Mouse (Mus musculus) liver, embryonic 16.5 days (tissue): Measurements from ENCODE around the gene Apol8. TPM values are rescaled to one million over a fixed set of nuclear protein-coding genes. Genes with fewer than 3 reads are reported as not detected.

Source experiments
- ATAC-seq: fragments of 200-750 bp; cut with Nextera tagmentation; 2 replicates; pipeline ENCODE4 v1.8.0; 2017; ENCODE audit warnings: low read depth, mild to moderate bottlenecking, moderate number of reproducible peaks, moderate library complexity
- H3K27ac ChIP-seq: fragments of 300-500 bp; sonication (generic); 2 replicates; pipeline ENCODE4 v1.5.1; 2014; ENCODE audit warnings: mild to moderate bottlenecking, low read length
- H3K27me3 ChIP-seq: fragments of 300-500 bp; sonication (generic); 2 replicates; pipeline ENCODE4 v1.6.1; 2014; ENCODE audit warnings: low read depth, low read length, mixed read lengths; ENCODE audit not compliant: control insufficient read depth, insufficient read depth
- H3K36me3 ChIP-seq: fragments of 300-500 bp; sonication (generic); 2 replicates; pipeline ENCODE4 v1.6.1; 2014; ENCODE audit warnings: mild to moderate bottlenecking; ENCODE audit not compliant: control insufficient read depth, insufficient read depth
- H3K4me1 ChIP-seq: fragments of 300-500 bp; sonication (generic); 2 replicates; pipeline ENCODE4 v1.6.1; 2014; ENCODE audit warnings: low read depth, low read length, mixed read lengths; ENCODE audit not compliant: control insufficient read depth
- H3K4me2 ChIP-seq: fragments of 300-500 bp; sonication (generic); 2 replicates; pipeline ENCODE4 v1.6.1; 2014; ENCODE audit warnings: low read depth, low read length, mixed read lengths
- H3K4me3 ChIP-seq: fragments of 300-500 bp; sonication (generic); 2 replicates; pipeline ENCODE4 v1.5.1; 2014; ENCODE audit warnings: low read depth, mild to moderate bottlenecking, low read length
- H3K9ac ChIP-seq: fragments of 300-500 bp; sonication (generic); 2 replicates; pipeline ENCODE4 v1.6.1; 2014; ENCODE audit warnings: low read depth, low read length
- H3K9me3 ChIP-seq: fragments of 300-500 bp; sonication (generic); replicated peaks from 2 replicates; pipeline ENCODE4 v1.6.1; 2016; ENCODE audit warnings: low read length; ENCODE audit not compliant: control insufficient read depth
- WGBS: fragments of 180-500 bp; shearing (Covaris S2); extraction: QIAGEN DNeasy Blood & Tissue Kit; methylation state at CpG from one replicate; pipeline ENCODE4 v1.1.7; 2014; ENCODE audit not compliant: insufficient replicate concordance; 5-methylcytosine and 5-hydroxymethylcytosine counted together
- polyA plus RNA-seq: library from polyadenylated mRNA; unstranded; fragments of >200 nt; fragmentation: Nextera tagmentation; extraction: Ambion mirVana; gene quantifications from 2 replicates; pipeline ENCODE4 v1.2.1, GENCODE M21; 2015

Apol8 gene
- polyA plus RNA-seq, 1 experiment from 2014 or later: 26.9 TPM

DNA sequence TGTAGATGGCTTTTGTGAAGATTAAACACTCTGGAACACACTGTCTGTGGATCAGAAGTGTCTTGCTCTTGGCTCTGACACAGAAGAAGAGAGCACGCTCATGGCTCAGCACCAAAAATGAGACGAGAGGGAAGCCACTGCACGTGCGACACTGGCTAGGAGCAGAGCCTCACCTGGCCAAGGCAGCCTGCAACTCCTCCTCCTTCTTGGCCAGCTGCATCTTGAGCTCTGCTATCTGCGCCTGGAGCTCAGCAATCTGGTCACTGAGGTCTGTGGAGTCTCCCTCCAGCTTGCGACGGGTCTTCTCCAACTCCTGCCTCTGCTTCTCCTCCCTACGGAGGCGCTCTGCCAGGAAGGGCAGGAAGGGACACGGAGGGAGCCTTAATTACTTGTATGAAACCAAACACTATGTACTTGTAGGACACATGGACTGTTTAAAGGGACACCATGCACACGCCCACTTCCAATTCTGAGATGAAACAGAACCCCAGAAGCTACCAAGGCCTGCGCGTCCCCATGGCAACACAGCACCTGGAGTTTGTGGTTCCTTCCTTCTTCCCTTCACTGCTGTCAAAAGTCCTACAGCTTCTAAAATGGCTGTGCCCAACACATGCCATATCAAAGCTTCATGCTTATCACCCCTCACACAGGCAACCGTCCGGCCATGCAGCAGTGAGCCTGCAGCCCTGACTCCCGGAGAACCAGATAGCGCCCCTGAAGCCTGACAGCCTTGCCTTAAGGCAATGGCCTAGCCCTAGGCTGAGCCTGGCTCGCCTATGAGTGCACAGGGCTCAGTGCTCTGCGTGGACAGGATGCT lies 16.5 kb upstream of the Apol8 start:
- Histone ChIP-seq H3K27ac (peak overlapping the region; percentile 54), H3K4me2 (0 out of 2 replicates have a peak overlapping the region, but pooled peaks have one; percentile 3), H3K9ac (no peak overlapping the region), H3K4me3 (no peak overlapping the region), H3K4me1 (peaks cover 30% of the 10 kb centered on the region), H3K9me3 (no peaks in the 10 kb centered on the region), H3K36me3 (peaks cover 95% of the 10 kb centered on the region), H3K27me3 (no peaks in the 10 kb centered on the region)
- 44% methylated on average over 19 of the region's 19 CpGs for WGBS
- ATAC-seq: peak; percentile 90

DNA sequence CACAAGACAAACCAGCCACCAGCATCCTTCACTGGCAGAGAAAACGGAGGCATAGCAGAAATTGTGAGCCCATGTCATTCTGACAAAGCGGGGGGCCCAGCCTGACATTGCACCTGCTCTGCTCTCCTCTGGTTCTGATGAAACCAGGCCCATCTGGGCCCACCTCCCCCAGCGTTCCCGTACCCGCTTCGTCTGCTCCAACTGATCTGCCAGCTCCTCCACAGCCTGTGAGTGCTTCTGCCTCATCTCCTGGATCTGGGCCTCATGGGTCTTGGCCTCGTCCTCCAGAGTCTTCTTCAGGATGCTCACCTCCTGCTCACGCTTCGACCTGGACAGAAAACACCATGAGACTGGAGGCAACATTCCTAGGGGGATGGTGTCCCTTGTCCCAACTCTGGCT lies 14.1 kb upstream of the Apol8 start:
- no peak overlapping the region for H3K4me2 ChIP-seq
- H3K9me3 ChIP-seq: no peaks in the 10 kb centered on the region
- peaks cover 30% of the 10 kb centered on the region for H3K4me1 ChIP-seq
- no peak overlapping the region for H3K9ac ChIP-seq
- 92% methylated on average over 9 of the region's 9 CpGs for WGBS
- H3K4me3 ChIP-seq: no peak overlapping the region
- no peak overlapping the region for H3K27ac ChIP-seq
- ATAC-seq: no peak
- no peaks in the 10 kb centered on the region for H3K27me3 ChIP-seq
- peaks cover 95% of the 10 kb centered on the region for H3K36me3 ChIP-seq

DNA sequence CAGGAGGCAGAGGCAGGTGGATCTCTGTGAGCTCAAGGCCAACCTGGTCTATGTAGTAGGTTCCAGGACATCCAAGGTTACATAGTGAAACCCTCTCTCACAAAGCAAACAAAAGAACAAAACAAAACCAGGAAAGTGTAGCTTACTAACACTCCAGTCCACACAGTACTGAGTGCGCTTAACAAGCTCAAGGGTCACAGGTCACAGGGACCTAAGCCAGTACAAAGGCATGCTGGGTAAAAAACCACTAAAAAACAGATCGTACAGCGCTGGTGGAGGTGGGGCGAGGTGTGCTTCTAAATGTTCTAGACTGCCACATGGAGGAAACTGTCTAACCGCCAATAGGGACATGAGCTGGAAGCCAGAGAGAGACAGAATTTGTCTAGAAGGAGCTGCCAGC lies 13.5 kb upstream of the Apol8 start:
- H3K9ac ChIP-seq: no peak overlapping the region
- H3K27ac ChIP-seq: no peak overlapping the region
- peaks cover 97% of the 10 kb centered on the region for H3K36me3 ChIP-seq
- H3K4me2 ChIP-seq: no peak overlapping the region
- WGBS: 82% methylated on average over 5 of the region's 5 CpGs
- no peaks in the 10 kb centered on the region for H3K9me3 ChIP-seq
- ATAC-seq: no peak
- H3K4me1 ChIP-seq: peaks cover 28% of the 10 kb centered on the region
- no peak overlapping the region for H3K4me3 ChIP-seq
- no peaks in the 10 kb centered on the region for H3K27me3 ChIP-seq

DNA sequence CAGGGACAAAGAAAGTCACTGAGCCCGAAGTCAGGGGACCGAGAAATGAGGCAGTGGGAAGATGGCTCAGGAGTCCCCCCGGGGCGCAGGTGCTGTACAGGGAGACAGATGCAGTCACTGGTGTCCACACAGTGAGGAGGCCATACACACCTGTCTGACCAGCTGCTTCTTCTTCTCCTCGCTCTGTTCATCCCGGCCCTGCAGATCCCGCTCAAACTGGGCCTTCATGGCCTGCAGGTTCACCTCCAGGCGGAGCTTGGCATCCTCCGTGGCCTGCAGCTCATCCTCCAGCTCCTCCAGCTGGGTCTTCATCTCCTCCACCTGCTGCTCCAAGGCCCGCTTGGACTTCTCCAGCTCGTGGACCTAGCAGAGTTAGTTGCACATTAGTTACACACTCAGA lies 10.2 kb upstream of the Apol8 start:
- Histone ChIP-seq H3K27me3 (no peaks in the 10 kb centered on the region), H3K36me3 (peaks cover 98% of the 10 kb centered on the region), H3K9ac (no peak overlapping the region), H3K27ac (no peak overlapping the region), H3K4me2 (no peak overlapping the region), H3K9me3 (no peaks in the 10 kb centered on the region), H3K4me1 (no peaks in the 10 kb centered on the region), H3K4me3 (no peak overlapping the region)
- 89% methylated on average over 11 of the region's 11 CpGs for WGBS
- no peak for ATAC-seq

DNA sequence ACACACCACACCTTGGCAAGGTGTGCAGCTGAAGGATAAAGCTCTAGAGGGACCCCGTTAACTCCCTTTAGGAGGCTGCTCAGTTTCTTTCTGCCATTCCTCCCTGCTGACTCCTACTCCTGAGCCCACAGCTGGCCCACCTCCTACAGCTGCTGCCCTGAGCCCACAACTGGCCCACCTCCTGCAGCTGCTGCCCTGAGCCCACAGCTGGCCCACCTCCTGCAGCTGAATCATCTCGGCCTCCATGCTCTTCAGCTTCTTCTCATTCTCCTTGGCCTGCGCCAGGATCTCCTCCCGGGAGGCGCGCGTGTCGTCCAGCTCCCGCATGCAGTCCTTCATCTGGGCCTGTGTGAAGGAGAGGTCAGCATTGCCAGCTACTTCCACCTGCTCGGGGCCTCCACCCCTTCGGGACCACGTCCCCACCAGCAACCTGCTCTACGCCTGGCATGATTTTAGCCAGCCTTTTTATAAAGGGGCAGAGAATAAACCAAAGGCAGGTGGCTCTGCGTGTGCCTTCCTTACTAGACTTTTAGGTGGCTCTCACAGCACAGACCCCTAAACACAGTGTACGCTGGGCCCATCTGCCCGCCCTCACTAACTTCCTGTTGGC lies 8.8 kb upstream of the Apol8 start:
- Histone ChIP-seq H3K4me3 (no peak overlapping the region), H3K27ac (no peak overlapping the region), H3K27me3 (no peaks in the 10 kb centered on the region), H3K4me1 (no peaks in the 10 kb centered on the region), H3K9me3 (no peaks in the 10 kb centered on the region), H3K36me3 (peaks cover 96% of the 10 kb centered on the region), H3K4me2 (no peak overlapping the region), H3K9ac (no peak overlapping the region)
- ATAC-seq: no peak
- WGBS: 89% methylated on average over 16 of the region's 16 CpGs

DNA sequence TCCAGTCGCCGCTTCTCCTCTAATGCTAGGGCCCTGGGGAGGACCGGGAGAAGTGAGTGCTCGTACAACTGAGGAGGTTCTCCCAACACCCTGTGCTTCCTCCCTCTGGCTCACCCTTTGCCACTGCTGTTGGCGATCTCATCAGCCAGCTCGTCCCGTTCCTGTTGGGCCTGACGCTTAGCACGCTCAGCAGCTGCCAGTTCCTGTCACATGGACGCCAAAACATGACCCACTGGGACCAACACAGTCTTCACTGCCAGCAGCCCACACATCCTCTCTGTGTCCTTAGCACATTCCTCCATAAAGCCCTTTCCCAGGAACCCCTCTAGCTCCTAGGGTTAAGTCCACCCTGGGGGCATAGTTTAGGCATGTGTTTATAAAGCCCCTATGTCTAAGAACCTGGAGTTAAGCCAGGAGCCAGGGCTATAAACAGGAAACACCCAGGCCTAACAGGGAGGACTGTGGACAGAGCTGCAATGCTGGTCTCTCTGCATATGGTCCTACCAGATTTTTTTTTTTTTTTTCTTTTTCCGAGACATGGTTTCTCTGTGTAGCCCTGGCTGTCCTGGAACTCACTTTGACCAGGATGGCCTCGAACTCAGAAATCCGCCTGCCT lies 7.7 kb upstream of the Apol8 start:
- WGBS: 73% methylated on average over 13 of the region's 13 CpGs
- no peaks in the 10 kb centered on the region for H3K4me1 ChIP-seq
- no peak overlapping the region for H3K27ac ChIP-seq
- no peak overlapping the region for H3K4me3 ChIP-seq
- H3K9me3 ChIP-seq: no peaks in the 10 kb centered on the region
- H3K9ac ChIP-seq: no peak overlapping the region
- H3K4me2 ChIP-seq: no peak overlapping the region
- peaks cover 90% of the 10 kb centered on the region for H3K36me3 ChIP-seq
- no peak for ATAC-seq
- H3K27me3 ChIP-seq: no peaks in the 10 kb centered on the region

DNA sequence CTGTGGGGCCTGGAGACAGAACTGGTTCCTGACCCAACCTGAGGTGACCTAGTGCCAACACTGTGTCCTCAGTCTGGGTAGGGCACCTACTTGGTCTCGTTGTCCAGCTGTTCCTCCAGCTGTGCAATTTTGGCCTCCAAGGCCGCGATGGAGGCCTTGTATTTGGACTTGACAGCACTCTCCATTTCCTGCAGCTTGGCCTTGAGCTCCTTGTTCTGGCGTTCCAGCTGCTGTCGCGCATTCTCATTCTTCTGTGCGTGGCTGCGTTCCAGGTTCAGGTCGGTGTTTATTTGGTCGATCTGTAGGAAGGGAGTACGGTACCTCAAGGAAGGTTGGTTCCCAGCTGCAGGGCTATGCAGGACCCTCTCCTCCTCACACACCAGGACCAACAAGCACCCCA lies 6.9 kb upstream of the Apol8 start:
- H3K4me3 ChIP-seq: no peak overlapping the region
- H3K4me2 ChIP-seq: no peak overlapping the region
- peaks cover 82% of the 10 kb centered on the region for H3K36me3 ChIP-seq
- H3K27me3 ChIP-seq: no peaks in the 10 kb centered on the region
- no peak overlapping the region for H3K9ac ChIP-seq
- H3K9me3 ChIP-seq: no peaks in the 10 kb centered on the region
- no peak for ATAC-seq
- no peak overlapping the region for H3K27ac ChIP-seq
- WGBS: 90% methylated on average over 11 of the region's 11 CpGs
- no peaks in the 10 kb centered on the region for H3K4me1 ChIP-seq

DNA sequence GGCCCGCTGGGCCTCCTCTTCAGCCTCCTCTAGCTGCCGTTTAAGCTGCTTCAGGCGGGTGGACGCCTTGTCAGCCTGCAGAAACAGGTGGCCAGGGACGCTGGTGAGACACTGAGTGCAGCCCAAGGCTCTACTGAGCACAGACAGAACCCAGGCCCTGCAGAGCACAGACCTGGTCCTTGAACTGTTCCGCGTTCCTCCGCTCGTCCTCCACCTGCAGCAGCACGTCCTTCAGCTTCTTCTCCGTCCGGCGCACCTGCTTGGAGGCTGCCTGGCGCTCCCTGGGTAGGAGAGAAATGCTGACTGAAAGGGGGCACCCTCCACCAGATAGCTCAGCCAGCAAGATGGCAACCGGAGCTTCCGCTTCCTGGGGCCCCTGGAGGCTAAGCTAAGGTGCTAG lies 6.2 kb upstream of the Apol8 start:
- H3K9ac ChIP-seq: no peak overlapping the region
- no peak for ATAC-seq
- H3K4me2 ChIP-seq: no peak overlapping the region
- no peaks in the 10 kb centered on the region for H3K4me1 ChIP-seq
- no peak overlapping the region for H3K27ac ChIP-seq
- no peaks in the 10 kb centered on the region for H3K9me3 ChIP-seq
- no peaks in the 10 kb centered on the region for H3K27me3 ChIP-seq
- H3K4me3 ChIP-seq: no peak overlapping the region
- 89% methylated on average over 16 of the region's 16 CpGs for WGBS
- peaks cover 75% of the 10 kb centered on the region for H3K36me3 ChIP-seq
